Mouse (Mus musculus): ENCODE results near the gene Atp5g1.

Atp5g1 gene

GRCm38 (mm10) chr11:96073295-96073993 is 2.0 kb downstream of the Atp5g1 start:
- DNase-seq (ENCODE audit: low spot score) = no peak

- no peak for DNase-seq (ENCODE audit: low spot score)
Measured at GRCm38 (mm10) chr11:96071013-96071412, 4.5 kb downstream of the Atp5g1 start.

DNA sequence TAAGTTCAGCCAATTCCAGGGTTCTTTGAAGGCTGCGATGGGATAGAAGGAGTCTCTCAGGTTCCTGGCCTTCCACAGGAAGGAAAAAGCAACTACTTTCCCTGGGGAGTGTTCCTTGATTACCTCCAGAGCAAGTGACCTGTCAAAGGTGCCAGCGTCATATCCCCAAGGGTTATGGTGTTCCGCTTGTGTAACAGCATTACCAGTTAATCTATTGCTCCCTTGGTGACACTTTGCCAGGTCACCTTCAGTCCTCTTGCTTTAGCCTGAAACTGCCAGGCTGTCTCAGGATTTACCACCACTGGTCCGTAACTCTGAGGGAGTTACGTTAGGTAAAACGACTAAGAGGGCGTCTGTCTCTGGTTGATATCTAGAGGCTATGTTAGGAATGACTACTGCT is 5.1 kb downstream of the Atp5g1 start:
- DNase-seq (ENCODE audit: low spot score) = no peak

DNA sequence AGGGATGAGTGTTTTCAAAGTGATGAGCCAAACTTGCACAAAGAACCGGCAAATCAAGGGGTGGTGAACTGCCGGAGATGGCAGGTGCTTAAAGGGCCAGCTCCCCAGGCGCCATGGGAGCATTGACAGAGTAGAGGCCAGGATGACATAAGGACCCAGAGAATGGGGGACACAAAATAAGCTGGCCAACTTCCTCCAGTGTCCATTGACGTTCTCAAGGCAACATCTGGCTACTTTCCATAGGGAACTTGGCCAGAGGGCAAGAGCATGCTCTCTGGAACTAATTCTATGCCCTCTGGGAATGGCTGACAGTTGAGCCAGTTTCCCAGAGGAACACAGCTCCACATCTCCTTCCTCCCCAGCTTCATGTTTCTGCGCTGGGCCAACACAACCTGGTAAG is 7.2 kb downstream of the Atp5g1 start:
- peak; percentile 91 for DNase-seq (ENCODE audit: low spot score)

GRCm38 (mm10) chr11:96065215-96065911 is 10.1 kb downstream of the Atp5g1 start, which contains the start of gene Ube2z:
Gene Ube2z (minus strand): TSS chr11:96065388.
- DNase-seq (ENCODE audit: low spot score) = peak; percentile 94

DNA sequence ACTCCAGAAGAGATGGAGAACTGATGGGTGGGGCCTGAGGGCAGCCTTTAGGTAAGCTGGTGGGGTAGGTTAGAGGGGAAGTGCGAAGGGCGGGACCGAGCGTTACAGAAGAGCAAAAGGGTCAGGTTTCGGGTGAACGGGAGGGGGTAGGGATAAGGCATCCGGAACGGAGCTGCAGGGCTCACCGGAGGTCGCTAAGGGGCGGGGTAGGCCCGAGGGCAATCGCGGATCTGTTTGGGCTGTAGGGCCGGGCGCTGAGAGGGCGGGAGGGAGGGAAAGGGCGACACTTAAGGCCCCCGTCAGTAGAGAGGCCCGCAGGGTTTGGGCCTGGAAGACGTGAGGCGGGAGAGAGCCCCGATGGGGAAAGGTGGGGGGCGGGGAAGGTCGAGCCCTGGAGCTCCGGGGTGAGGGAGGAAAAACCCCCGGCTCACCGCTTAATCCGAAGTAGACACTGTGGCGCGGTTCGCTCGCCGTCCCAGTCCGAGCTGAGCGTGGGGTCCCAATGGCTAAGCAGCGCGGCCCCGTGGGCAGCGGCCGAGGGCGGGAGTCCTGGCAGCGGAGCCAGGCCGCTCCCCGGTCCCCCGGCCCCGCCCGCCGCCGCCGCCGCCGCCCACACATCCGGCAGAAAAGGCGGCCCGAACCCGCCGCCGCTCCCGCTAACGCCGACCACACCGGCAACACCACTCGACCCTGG is 10.8 kb downstream of the Atp5g1 start:
- DNase-seq (ENCODE audit: low spot score) = no peak

DNA sequence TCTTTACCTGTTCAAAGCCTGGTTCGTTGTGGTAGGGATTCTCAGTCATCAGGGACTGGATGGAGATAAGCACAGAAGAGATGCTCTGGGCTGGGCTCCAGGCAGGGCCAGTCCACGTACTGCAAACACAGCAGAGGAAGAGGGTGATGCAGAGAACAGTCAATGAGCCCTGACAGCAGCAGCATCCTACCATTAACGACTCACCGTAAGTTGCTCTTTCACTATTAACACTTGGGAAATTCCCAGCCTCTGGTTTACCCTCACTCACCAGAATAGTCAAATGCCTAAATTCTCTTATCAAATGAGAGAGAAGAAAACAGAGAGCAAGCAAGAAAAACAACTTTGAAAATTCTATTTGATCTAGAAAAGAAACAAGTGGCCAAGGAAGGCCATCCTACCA is 17.2 kb downstream of the Atp5g1 start:
- no peak for DNase-seq (ENCODE audit: low spot score)

- DNase-seq (ENCODE audit: low spot score) = no peak
Measured at GRCm38 (mm10) chr11:96050854-96051253, 24.6 kb downstream of the Atp5g1 start.

DNA sequence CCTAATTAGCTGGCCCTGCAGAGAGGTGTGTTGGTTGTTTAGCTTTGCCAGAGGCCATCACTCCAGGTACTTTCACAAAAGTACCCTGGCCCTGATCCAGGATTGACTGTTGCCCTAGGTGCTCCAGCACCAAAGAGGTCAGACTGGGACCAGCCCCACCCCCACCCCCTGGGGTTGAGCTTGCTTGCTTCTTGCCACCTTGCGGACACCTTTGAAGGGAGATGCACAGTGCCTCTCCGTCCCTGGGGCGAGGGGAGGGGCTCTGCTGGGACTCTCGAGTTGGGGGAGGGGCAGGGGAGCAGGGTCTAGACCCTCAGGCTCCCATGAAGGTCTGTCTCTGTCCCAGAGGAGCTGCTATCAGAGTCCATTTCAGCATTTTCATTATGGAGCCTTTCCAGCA is 25.5 kb downstream of the Atp5g1 start:
- no peak for DNase-seq (ENCODE audit: low spot score)

DNA sequence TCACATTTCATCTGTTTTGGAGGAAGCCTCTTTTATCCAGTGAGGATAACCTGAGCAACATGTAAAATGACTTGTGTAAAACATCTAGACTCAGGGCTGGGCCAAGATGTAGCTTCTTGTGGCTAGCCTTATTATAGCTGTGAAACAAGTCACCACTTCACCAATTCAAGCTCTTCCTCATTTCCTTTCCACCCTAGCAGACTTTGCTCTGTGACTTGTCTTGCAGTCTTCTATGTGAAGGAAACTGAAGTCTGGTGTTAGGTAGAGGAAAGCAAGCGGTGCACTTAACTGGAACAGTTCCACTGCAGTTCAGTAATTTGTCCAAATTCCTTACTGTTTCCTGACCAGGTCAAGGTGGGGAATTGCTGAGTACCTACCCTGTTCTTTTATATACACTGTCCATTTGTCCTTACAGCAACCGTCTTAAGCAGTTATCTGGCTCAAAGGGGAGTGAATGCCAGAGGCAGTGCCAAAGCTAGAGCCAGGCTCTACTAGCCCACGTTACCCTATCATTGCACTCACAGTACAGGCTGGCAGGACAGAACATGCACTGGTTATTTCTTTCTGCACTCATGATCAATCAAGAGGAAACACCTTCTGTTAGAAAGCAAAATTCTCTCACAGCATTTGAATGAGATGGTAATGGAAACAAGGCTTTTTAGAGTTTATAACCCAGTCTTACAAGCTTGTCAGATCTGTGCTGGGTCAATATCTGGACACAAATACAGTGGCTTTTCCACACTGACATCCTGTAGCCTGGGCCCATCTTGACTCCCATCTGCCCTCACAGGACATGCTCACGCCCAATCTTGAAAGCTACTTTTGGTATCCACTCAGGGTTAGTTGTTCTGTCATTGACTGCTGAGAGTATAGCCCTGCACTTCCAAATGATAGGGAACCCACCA is 27.7 kb downstream of the Atp5g1 start:
- DNase-seq (ENCODE audit: low spot score) = no peak

DNA sequence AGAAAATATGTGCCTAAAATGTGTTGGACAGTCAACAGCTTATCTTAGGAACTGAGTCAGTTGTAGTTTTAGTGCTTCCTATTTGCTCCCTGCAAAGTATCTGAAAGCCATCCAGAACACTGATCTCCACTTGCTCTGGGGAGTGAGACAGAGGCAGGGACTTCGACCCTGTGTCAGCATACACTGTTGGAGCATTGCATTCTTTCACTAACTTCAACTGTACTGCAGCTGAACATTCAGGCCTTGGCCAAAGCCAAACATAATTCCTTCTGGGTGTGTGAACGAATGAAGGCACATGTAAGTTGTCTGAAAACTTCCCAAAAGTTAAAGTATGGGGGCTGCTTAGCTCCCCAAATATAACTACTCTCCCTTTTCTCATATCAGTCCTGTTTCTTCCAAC is 28.7 kb downstream of the Atp5g1 start:
- DNase-seq (ENCODE audit: low spot score) = no peak

DNA sequence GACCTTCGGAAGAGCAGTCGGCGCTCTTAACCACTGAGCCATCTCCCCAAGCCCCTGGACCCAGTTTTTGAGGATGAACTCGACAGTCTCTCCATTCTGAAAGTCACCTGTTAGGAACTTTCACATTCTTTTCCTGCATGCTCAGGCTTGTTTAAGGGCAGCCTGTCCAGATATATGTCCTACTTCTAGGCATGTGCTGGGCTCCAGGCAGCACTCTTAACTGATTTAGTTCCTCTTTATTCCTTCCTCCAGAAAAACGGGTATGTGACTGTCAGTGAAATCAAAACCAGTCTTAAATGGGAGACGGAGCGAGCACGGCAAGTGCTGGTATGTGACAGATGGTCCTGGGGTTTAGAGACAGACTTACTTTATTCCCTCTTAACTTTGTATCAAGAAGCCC is 29.4 kb downstream of the Atp5g1 start:
- DNase-seq (ENCODE audit: low spot score) = no peak

GRCm38 (mm10) chr11:96044803-96045567 is 30.5 kb downstream of the Atp5g1 start:
- DNase-seq (ENCODE audit: low spot score) = no peak

GRCm38 (mm10) chr11:96038560-96038959 is 36.9 kb downstream of the Atp5g1 start:
- no peak for DNase-seq (ENCODE audit: low spot score)

- no peak for DNase-seq (ENCODE audit: low spot score)
Measured at GRCm38 (mm10) chr11:96037499-96037898, 38.0 kb downstream of the Atp5g1 start.

GRCm38 (mm10) chr11:96035133-96035532 is 40.3 kb downstream of the Atp5g1 start:
- no peak for DNase-seq (ENCODE audit: low spot score)

- peak; percentile 93 for DNase-seq (ENCODE audit: low spot score)
Measured at GRCm38 (mm10) chr11:96034596-96035052, 40.8 kb downstream of the Atp5g1 start, which contains the start of gene Snf8. Gene Snf8 (plus strand): TSS chr11:96034885.

DNA sequence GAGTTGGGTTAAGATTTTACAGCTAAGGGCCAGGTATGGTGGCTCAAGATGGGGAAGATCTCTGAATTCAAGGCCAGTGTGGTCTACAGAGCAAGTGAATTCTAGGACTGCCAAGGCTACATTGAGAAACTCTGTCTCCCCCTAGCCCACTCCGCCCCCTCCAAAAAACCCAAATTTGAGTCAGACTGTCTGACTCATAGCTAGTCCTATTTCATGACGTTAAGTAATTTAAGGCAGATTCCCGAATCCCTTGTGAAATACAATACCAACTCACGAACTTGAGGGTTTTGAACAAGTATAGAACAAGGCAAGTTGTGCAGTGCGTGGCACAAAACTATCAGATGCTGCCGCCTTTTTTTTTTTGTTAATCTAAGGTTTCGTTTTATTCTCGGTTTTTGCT is 41.4 kb downstream of the Atp5g1 start:
- peak; percentile 38 for DNase-seq (ENCODE audit: low spot score)

GRCm38 (mm10) chr11:96033264-96033663 is 42.2 kb downstream of the Atp5g1 start:
- DNase-seq (ENCODE audit: low spot score) = no peak

GRCm38 (mm10) chr11:96031701-96032100 is 43.8 kb downstream of the Atp5g1 start:
- no peak for DNase-seq (ENCODE audit: low spot score)

DNA sequence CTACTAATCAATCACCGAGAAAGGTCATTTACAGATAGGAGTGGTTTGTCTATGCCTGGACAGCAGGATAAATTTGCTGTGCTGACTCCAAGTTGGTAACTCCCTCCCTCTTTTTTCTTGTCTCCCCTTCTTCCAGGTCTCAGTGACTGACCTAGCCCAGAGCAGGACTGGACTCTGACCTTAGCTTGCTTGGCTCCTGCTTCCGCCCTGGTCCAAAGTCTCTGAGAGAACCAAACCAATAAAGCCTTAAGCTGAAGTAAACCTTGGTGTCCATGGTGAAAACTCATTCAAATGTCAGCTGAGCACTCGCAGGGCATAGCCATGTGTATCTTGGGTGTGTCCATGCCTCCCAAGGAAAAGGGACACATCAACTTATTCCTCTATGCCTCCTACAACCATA is 44.9 kb downstream of the Atp5g1 start:
- no peak for DNase-seq (ENCODE audit: low spot score)
